Mouse (Mus musculus) kidney, embryonic 14.5 days (tissue): ENCODE measurements around the gene Teddm2. TPM values are rescaled to one million over a fixed set of nuclear protein-coding genes. Genes with fewer than 3 reads are reported as not detected.
A peak's percentile ranks its signal among the peaks of the same experiment; 100 is the strongest.

Experiments
- ATAC-seq: fragments of 200-750 bp; cut with Nextera tagmentation; 2 replicates; pipeline ENCODE4 v1.8.0; 2017; ENCODE audit warnings: moderate number of reproducible peaks, mild to moderate bottlenecking, moderate TSS enrichment, moderate library complexity; ENCODE audit not compliant: low FRiP score, low TSS enrichment
- H3K27ac ChIP-seq: fragments of 300-500 bp; sonication (generic); 2 replicates; pipeline ENCODE4 v1.5.1; 2014; ENCODE audit warnings: low read depth, mild to moderate bottlenecking, low read length, moderate library complexity, mixed read lengths
- H3K27me3 ChIP-seq: fragments of 300-500 bp; sonication (generic); 2 replicates; pipeline ENCODE4 v1.6.1; 2014; ENCODE audit warnings: mild to moderate bottlenecking, low read length; ENCODE audit not compliant: control insufficient read depth, insufficient read depth
- H3K36me3 ChIP-seq: fragments of 300-500 bp; sonication (generic); 2 replicates; pipeline ENCODE4 v1.6.1; 2014; ENCODE audit warnings: low read length, mixed read lengths; ENCODE audit not compliant: control insufficient read depth, insufficient read depth
- H3K4me1 ChIP-seq: fragments of 300-500 bp; sonication (generic); 2 replicates; pipeline ENCODE4 v1.6.1; 2014; ENCODE audit warnings: low read length, mixed read lengths; ENCODE audit not compliant: control insufficient read depth, insufficient read depth
- H3K4me2 ChIP-seq: fragments of 300-500 bp; sonication (generic); replicated peaks from 2 replicates; pipeline ENCODE4 v1.6.1; 2014; ENCODE audit warnings: low read depth, mild to moderate bottlenecking, low read length
- H3K4me3 ChIP-seq: fragments of 300-500 bp; sonication (generic); 2 replicates; pipeline ENCODE4 v1.5.1; 2014; ENCODE audit warnings: mild to moderate bottlenecking, low read length
- H3K9ac ChIP-seq: fragments of 300-500 bp; sonication (generic); 2 replicates; pipeline ENCODE4 v1.6.1; 2014; ENCODE audit warnings: low read depth, mild to moderate bottlenecking, low read length, moderate library complexity
- H3K9me3 ChIP-seq: fragments of 300-500 bp; sonication (generic); 2 replicates; pipeline ENCODE4 v1.6.1; 2016; ENCODE audit warnings: low read length; ENCODE audit not compliant: control insufficient read depth
- WGBS: fragments of 180-500 bp; shearing (Covaris S2); extraction: QIAGEN DNeasy Blood & Tissue Kit; methylation state at CpG from one replicate; pipeline ENCODE4 v1.1.7; 2014; 5-methylcytosine and 5-hydroxymethylcytosine counted together
- polyA plus RNA-seq: library from polyadenylated mRNA; unstranded; fragments of >200 nt; fragmentation: Nextera tagmentation; extraction: Ambion mirVana; gene quantifications from 2 replicates; pipeline ENCODE4 v1.2.1, GENCODE M21; 2014

Teddm2 gene
- polyA plus RNA-seq, 1 experiment from 2014 or later = 0.38 TPM

GRCm38 (mm10) chr1:153898989-153899730 is 868 bp downstream of the Teddm2 start:
- Histone ChIP-seq H3K4me2 (peak overlapping the region; percentile 81), H3K4me3 (peak overlapping the region; percentile 88)

DNA sequence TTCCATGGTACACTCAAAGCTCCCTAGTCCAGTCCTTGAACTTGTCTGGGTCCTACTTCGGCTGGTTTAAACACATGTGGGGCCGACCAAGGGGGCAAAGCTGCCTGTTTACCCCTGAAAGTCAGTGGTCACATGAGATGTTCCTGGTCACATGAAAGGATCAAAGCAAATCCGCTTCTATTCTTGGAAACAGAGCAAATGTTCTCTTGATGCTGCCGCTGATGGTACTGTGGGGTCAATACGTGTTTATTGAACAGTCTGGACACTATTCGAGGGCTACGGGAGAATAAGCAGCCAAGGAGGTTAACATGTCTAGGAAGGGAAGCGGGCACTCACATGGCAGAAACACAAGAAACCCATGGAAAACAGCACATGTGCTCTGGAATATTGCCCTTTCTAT is 2.8 kb downstream of the Teddm2 start:
- Histone ChIP-seq H3K36me3 (no peaks in the 10 kb centered on the region), H3K27ac (no peak overlapping the region), H3K4me2 (no peak overlapping the region), H3K9me3 (no peaks in the 10 kb centered on the region), H3K4me1 (peaks cover 10% of the 10 kb centered on the region; the same call in 1 of the 2 replicates), H3K9ac (no peak overlapping the region), H3K27me3 (no peaks in the 10 kb centered on the region), H3K4me3 (no peak overlapping the region)
- WGBS = 83% methylated on average over 8 of the region's 8 CpGs
- no peak for ATAC-seq

More at GRCm38 (mm10) chr1:153898989-153899730, 868 bp downstream of the Teddm2 start:
- WGBS = 22% methylated on average over 22 of the region's 22 CpGs
- peaks cover 14% of the 10 kb centered on the region for H3K36me3 ChIP-seq
- no peaks in the 10 kb centered on the region for H3K9me3 ChIP-seq
- peak overlapping the region; percentile 53 for H3K9ac ChIP-seq
- no peaks in the 10 kb centered on the region for H3K27me3 ChIP-seq
- peak overlapping the region; percentile 57; the same call in 1 of the 2 replicates for H3K27ac ChIP-seq
- peaks cover 10% of the 10 kb centered on the region; the same call in 1 of the 2 replicates for H3K4me1 ChIP-seq
- ATAC-seq = peak; percentile 28

GRCm38 (mm10) chr1:153894979-153895378 is 5.0 kb downstream of the Teddm2 start:
- no peak for ATAC-seq
- no peak overlapping the region for H3K9ac ChIP-seq
- 38% methylated on average over 5 of the region's 5 CpGs for WGBS
- no peak overlapping the region for H3K4me2 ChIP-seq
- H3K9me3 ChIP-seq = no peaks in the 10 kb centered on the region
- no peak overlapping the region for H3K4me3 ChIP-seq
- H3K4me1 ChIP-seq = no peaks in the 10 kb centered on the region
- H3K36me3 ChIP-seq = no peaks in the 10 kb centered on the region
- H3K27ac ChIP-seq = no peak overlapping the region
- no peaks in the 10 kb centered on the region for H3K27me3 ChIP-seq

DNA sequence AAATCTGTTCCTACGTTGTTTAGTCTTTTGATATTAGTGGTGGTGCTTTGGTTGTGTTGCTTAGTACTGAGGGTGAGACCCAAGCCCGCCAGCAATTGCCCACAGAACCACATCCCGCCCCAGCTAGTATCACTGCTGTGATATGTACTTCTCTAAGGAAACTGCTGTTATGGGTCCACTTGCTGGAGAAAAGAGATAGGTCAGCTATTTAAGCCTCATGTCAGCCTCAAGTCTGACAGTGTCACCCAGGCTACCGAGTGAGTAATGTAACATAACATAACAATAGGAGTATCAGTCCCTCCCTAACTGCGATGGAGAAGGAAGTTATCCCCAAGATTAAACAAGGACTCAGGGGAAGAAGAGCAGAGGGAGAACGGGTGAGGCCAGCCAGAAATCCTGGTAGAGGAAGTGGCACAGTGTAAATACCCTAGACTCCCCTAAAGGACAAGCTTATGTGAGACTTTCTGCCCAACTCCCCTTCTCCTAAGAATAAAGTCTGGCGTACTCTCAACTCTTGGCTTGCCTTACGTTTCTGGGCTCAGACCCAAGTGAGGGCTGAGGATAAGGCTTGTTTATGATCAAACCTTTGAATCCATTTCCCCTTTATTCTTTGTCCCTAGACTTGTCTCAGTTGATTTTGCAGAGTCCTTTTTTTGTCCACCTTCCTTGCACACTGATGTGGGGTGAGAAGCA is 5.7 kb downstream of the Teddm2 start:
- H3K27me3 ChIP-seq = no peaks in the 10 kb centered on the region
- no peaks in the 10 kb centered on the region for H3K9me3 ChIP-seq
- H3K4me2 ChIP-seq = no peak overlapping the region
- no peaks in the 10 kb centered on the region for H3K36me3 ChIP-seq
- no peak overlapping the region for H3K27ac ChIP-seq
- 65% methylated on average over 8 of the region's 8 CpGs for WGBS
- no peak for ATAC-seq
- 0 out of 2 replicates have a peak, but pooled peaks cover under 1% of the 10 kb centered on the region for H3K4me1 ChIP-seq
- H3K9ac ChIP-seq = no peak overlapping the region
- H3K4me3 ChIP-seq = no peak overlapping the region

GRCm38 (mm10) chr1:153893746-153894145 is 6.3 kb downstream of the Teddm2 start:
- no peak overlapping the region for H3K4me3 ChIP-seq
- no peaks in the 10 kb centered on the region for H3K27me3 ChIP-seq
- no peaks in the 10 kb centered on the region for H3K9me3 ChIP-seq
- WGBS = 69% methylated on average over 2 of the region's 2 CpGs
- no peak for ATAC-seq
- H3K27ac ChIP-seq = no peak overlapping the region
- H3K4me2 ChIP-seq = no peak overlapping the region
- H3K9ac ChIP-seq = no peak overlapping the region
- H3K4me1 ChIP-seq = 0 out of 2 replicates have a peak, but pooled peaks cover 4% of the 10 kb centered on the region
- H3K36me3 ChIP-seq = no peaks in the 10 kb centered on the region

DNA sequence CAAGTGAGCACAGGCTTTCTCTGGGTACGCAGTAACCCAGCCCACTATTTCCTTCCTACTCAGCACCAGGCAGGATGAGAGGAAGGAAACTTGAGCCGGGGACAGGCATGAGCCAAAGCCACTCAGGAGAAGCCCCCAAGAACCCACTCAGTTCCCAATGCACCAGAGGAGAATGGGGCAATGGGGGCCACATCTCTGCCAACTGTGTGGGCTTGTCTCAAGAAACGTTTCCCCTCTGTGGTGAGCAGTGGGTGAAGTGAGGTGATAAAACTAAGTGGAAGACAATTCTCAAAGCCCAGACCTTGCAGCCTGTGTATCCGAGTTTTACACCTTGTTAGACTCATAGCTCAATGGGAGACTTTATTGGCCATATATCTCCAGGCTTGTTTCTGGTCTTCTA is 8.6 kb downstream of the Teddm2 start, which contains the start of gene Teddm1a:
Gene Teddm1a, plus strand, starts transcription at position 301 of the 400 bp plus-strand sequence.
- H3K4me3 ChIP-seq = no peak within 1 kb of the TSS
- no peak within 1 kb of the TSS for H3K4me2 ChIP-seq
- no peak within 1 kb of the TSS for H3K9ac ChIP-seq
- no peaks in the 10 kb centered on the region for H3K27me3 ChIP-seq
- no peaks in the 10 kb centered on the region for H3K9me3 ChIP-seq
- 35% methylated on average over 4 of the region's 4 CpGs for WGBS
- H3K4me1 ChIP-seq = 0 out of 2 replicates have a peak, but pooled peaks cover 4% of the 10 kb centered on the region
- H3K27ac ChIP-seq = no peak within 1 kb of the TSS
- no peaks in the 10 kb centered on the region for H3K36me3 ChIP-seq
- ATAC-seq = no peak

DNA sequence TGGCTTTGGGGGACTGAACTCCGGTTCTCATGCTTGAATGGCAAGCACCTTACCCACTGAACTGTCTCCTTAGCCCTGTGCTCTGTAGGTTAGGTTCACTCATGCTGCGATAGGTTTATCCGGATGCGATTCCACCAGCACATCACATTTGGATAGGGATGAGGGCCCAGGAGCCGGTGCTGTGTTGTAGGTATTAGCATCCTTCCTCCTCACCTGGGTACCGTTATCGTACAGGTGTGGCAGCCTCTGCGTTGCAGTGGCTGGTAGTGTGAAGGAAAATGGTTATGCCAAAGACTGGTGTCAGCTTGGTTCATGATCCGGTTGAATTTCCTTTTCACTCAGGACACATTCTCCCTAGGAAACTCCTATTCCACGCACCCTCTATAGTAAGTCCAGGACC is 9.9 kb downstream of the Teddm2 start:
- 93% methylated on average over 10 of the region's 10 CpGs for whole genome bisulfite sequencing
- Histone ChIP-seq H3K4me3 (no peak overlapping the region), H3K4me1 (0 out of 2 replicates have a peak, but pooled peaks cover 4% of the 10 kb centered on the region), H3K9me3 (no peaks in the 10 kb centered on the region), H3K4me2 (no peak overlapping the region), H3K27ac (no peak overlapping the region), H3K27me3 (no peaks in the 10 kb centered on the region), H3K9ac (no peak overlapping the region), H3K36me3 (no peaks in the 10 kb centered on the region)
- ATAC-seq = no peak

DNA sequence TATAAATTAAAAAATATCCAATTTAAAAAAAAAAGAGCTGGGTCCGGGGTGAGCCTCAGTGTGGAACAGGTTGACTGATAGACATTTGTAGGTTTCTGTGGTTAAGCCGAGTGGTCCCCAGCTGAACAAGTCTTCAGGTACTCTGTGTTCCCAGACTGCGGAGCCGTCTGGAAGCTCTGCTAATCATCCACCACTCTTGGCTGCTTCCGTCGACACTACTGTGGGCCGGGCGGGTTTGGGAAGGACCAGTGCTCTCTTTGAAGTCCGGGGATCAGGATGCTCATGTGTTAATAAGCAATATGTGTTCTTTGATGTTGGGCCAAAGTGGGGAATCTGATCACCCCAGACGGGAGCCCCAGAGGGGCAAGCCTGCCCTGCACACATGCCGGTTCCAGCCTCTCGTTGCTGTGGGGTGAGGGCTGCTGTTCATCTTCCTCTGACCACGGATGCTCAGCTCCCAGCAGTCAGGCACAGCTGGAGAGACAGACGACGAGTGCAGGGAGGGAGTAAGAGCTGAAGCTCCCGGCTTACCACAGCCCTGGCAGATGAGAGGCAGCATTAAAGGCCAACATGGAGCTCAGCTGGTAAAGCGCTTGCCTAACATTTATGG is 13.9 kb downstream of the Teddm2 start:
- Histone ChIP-seq H3K4me3 (no peak overlapping the region), H3K27ac (no peak overlapping the region), H3K4me2 (no peak overlapping the region), H3K9me3 (no peaks in the 10 kb centered on the region), H3K4me1 (0 out of 2 replicates have a peak, but pooled peaks cover 4% of the 10 kb centered on the region), H3K36me3 (no peaks in the 10 kb centered on the region), H3K27me3 (no peaks in the 10 kb centered on the region), H3K9ac (no peak overlapping the region)
- 17% methylated on average over 17 of the region's 17 CpGs for WGBS
- ATAC-seq = peak; percentile 85
